Mouse (Mus musculus) neural tube, embryonic 14.5 days (tissue): ENCODE results near the gene Vamp8. TPM values are rescaled to one million over a fixed set of nuclear protein-coding genes. Genes with fewer than 3 reads are reported as not detected.

Experiments
- ATAC-seq: fragments of 200-750 bp; cut with Nextera tagmentation; 2 replicates; pipeline ENCODE4 v1.8.0; 2017; ENCODE audit warnings: low read depth, mild to moderate bottlenecking, moderate TSS enrichment, moderate library complexity
- H3K27ac ChIP-seq: fragments of 300-500 bp; sonication (generic); 2 replicates; pipeline ENCODE4 v1.5.1; 2014; ENCODE audit warnings: low read depth, mild to moderate bottlenecking, control low read depth, low read length, moderate library complexity, mixed read lengths
- H3K27me3 ChIP-seq: fragments of 300-500 bp; sonication (generic); 2 replicates; pipeline ENCODE4 v1.6.1; 2014; ENCODE audit warnings: low read length; ENCODE audit not compliant: control insufficient read depth, insufficient read depth
- H3K36me3 ChIP-seq: fragments of 300-500 bp; sonication (generic); 2 replicates; pipeline ENCODE4 v1.6.1; 2014; ENCODE audit warnings: low read length, mixed read lengths; ENCODE audit not compliant: control insufficient read depth, insufficient read depth
- H3K4me1 ChIP-seq: fragments of 300-500 bp; sonication (generic); 2 replicates; pipeline ENCODE4 v1.6.1; 2014; ENCODE audit warnings: low read length; ENCODE audit not compliant: control insufficient read depth, insufficient read depth
- H3K4me2 ChIP-seq: fragments of 300-500 bp; sonication (generic); 2 replicates; pipeline ENCODE4 v1.6.1; 2014; ENCODE audit warnings: mild to moderate bottlenecking, low read depth, low read length, control low read depth
- H3K4me3 ChIP-seq: fragments of 300-500 bp; sonication (generic); 2 replicates; pipeline ENCODE4 v1.5.1; 2014; ENCODE audit warnings: low read depth, low read length, control low read depth, mixed read lengths
- H3K9ac ChIP-seq: fragments of 300-500 bp; sonication (generic); replicated peaks from 2 replicates; pipeline ENCODE4 v1.6.1; 2014; ENCODE audit warnings: low read depth, mild to moderate bottlenecking, control low read depth, low read length, mixed read lengths
- H3K9me3 ChIP-seq: fragments of 300-500 bp; sonication (generic); 2 replicates; pipeline ENCODE4 v1.6.1; 2016; ENCODE audit warnings: low read length; ENCODE audit not compliant: control insufficient read depth
- WGBS: fragments of 180-500 bp; shearing (Covaris S2); extraction: QIAGEN DNeasy Blood & Tissue Kit; methylation state at CpG from one replicate; pipeline ENCODE4 v1.1.7; 2014; 5-methylcytosine and 5-hydroxymethylcytosine counted together
- polyA plus RNA-seq: library from polyadenylated mRNA; unstranded; fragments of >200 nt; fragmentation: Nextera tagmentation; extraction: Ambion mirVana; gene quantifications from 2 replicates; pipeline ENCODE4 v1.2.1, GENCODE M21; 2014

Gene Vamp8
- polyA plus RNA-seq, 1 experiment from 2014 or later: 7.9 TPM

DNA sequence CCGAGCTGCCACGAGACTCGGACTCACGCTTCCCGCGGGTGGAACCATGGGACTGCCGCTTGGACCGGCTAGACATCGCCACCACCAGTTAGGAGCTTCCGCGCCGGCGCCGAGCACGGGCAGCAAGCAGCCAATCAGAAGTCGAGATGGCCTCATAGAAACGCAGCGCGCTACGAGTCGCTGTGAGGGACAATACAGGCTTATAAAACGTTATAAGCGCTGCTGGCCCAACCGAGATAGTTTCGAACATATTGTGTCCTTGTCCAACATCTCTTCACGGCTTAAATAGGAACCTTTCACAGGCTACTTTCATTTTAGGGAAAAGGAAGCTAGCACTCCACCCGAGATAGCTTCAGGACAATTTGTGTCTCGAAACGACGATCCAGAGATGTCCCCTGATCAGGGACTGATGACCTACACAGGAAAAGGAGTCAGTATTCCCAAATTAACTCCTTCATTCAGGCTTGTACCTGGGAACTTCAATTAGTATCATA, 45.4 kb downstream of the Vamp8 start, which contains the start of gene Usp39:
Usp39 (minus strand) TSS at position 111 of the 494 bp plus-strand sequence.
- under 1% methylated on average over 30 of the region's 30 CpGs for WGBS
- peak within 1 kb of the TSS; percentile 63 for H3K27ac ChIP-seq
- H3K9me3 ChIP-seq: no peaks in the 10 kb centered on the region
- peaks cover 4% of the 10 kb centered on the region; the same call in 1 of the 2 replicates for H3K36me3 ChIP-seq
- ATAC-seq: peak; percentile 85
- peaks cover 3% of the 10 kb centered on the region for H3K27me3 ChIP-seq
- H3K9ac ChIP-seq: peak within 1 kb of the TSS; percentile 81
- peak within 1 kb of the TSS; percentile 84 for H3K4me3 ChIP-seq
- peaks cover 19% of the 10 kb centered on the region for H3K4me1 ChIP-seq
- H3K4me2 ChIP-seq: peak within 1 kb of the TSS; percentile 92

DNA sequence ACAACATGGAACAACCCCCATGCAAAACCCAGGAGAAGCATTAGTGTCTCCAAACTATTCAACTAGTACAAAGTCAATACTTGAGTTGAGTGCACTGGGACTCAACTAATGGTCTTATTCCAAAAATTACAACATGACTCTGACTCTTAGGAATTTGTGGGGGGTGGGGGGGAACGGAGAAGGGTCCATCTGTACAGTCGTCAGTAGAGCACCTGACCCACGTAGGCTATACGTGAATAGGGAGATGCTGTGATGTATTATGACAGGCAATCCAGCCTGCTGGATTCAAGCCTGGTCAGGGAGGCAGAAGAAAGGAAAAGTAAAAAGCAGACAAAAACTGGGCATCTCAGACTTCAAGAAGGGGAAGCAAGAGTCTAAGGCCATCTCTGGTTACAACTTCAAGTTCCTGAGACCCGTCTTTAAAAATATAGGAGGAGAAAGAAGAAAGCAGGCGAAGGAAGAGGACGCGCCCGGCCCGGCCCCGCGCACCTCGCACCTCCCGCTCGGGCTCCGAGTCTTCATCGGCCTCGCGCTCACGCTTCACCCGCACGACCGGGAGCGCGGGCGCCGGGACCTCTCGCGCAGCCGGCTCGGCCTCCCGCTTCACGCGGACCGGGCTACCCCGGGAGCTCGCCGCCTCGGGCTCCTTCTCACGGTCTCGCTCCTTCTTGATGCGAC, 46.0 kb downstream of the Vamp8 start:
- H3K27ac ChIP-seq: peak overlapping the region; percentile 63
- ATAC-seq: no peak
- peak overlapping the region; percentile 92 for H3K4me2 ChIP-seq
- H3K36me3 ChIP-seq: 0 out of 2 replicates have a peak, but pooled peaks cover 4% of the 10 kb centered on the region
- under 1% methylated on average over 17 of the region's 42 CpGs for WGBS
- H3K4me3 ChIP-seq: peak overlapping the region; percentile 84
- H3K9me3 ChIP-seq: no peaks in the 10 kb centered on the region
- peaks cover 19% of the 10 kb centered on the region for H3K4me1 ChIP-seq
- H3K9ac ChIP-seq: peak overlapping the region; percentile 81
- peaks cover 3% of the 10 kb centered on the region for H3K27me3 ChIP-seq

DNA sequence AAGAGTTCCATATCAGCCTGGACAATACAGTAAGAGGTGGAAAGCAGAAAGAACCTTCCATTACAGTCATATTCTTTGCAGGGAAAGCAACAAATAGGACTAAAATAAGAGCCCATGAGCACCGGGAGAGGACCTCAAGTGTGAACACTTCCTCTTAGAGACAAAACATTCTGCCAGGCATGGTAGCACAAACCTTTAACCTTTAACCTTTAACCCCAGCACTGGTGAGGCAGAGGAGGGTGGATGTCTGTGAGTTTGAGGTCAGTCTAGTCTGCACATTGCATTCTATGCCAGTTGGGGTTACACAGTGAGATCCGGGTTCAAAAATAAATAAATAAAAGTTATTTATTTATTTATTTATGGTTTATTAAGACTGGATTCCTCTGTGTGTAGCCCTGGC, 50.0 kb downstream of the Vamp8 start:
- Histone ChIP-seq H3K9me3 (no peaks in the 10 kb centered on the region), H3K36me3 (peaks cover 21% of the 10 kb centered on the region), H3K27ac (no peak overlapping the region), H3K4me1 (peaks cover 8% of the 10 kb centered on the region), H3K4me2 (no peak overlapping the region), H3K4me3 (no peak overlapping the region), H3K9ac (no peak overlapping the region), H3K27me3 (no peaks in the 10 kb centered on the region)
- whole genome bisulfite sequencing: 62% methylated on average over 2 of the region's 2 CpGs
- ATAC-seq: no peak

Other genes starting within 250 kb of the Vamp8 start
- gene Atoh8, start 155.1 kb downstream of the Vamp8 start, polyA plus RNA-seq: 1.1 and 2.4 TPM in 2 replicates
- gene Sftpb, start 86.1 kb downstream of the Vamp8 start, polyA plus RNA-seq: not detected in 2 replicates
- 45.3 and 55.3 TPM in 2 replicates for gene Usp39, start 45.5 kb downstream of the Vamp8 start, polyA plus RNA-seq
- gene 0610030E20Rik, start 43.4 kb downstream of the Vamp8 start, polyA plus RNA-seq: 15.8 and 15.9 TPM in 2 replicates
- gene Tmem150a, start 35.3 kb downstream of the Vamp8 start, polyA plus RNA-seq: 15.4 and 28.7 TPM in 2 replicates
- gene Rnf181, start 23.7 kb downstream of the Vamp8 start, polyA plus RNA-seq: 115 and 145 TPM in 2 replicates
- 3.1 and 28.2 TPM in 2 replicates for gene Vamp5, start 10.2 kb downstream of the Vamp8 start, polyA plus RNA-seq
- gene Ggcx, start 23.6 kb upstream of the Vamp8 start, polyA plus RNA-seq: 11.6 and 15.0 TPM in 2 replicates
- gene Mat2a, start 48.9 kb upstream of the Vamp8 start, polyA plus RNA-seq: 392 and 416 TPM in 2 replicates
- 0.22 and 1.2 TPM in 2 replicates for gene Sh2d6, start 131.0 kb upstream of the Vamp8 start, polyA plus RNA-seq
- 3.4 and 9.0 TPM in 2 replicates for gene Capg, start 153.7 kb upstream of the Vamp8 start, polyA plus RNA-seq
- 17.6 and 17.8 TPM in 2 replicates for gene Elmod3, start 207.7 kb upstream of the Vamp8 start, polyA plus RNA-seq
- 3.9 and 5.5 TPM in 2 replicates for gene Retsat, start 207.8 kb upstream of the Vamp8 start, polyA plus RNA-seq
- gene Tgoln1, start 226.3 kb upstream of the Vamp8 start, polyA plus RNA-seq: 42.1 and 50.3 TPM in 2 replicates